Mouse (Mus musculus): ENCODE measurements around the gene Gm49361. TPM values are rescaled to one million over a fixed set of nuclear protein-coding genes. Genes with fewer than 3 reads are reported as not detected.

Gene Gm49361
- polyA plus RNA-seq, 1 experiment, result not detected

DNA sequence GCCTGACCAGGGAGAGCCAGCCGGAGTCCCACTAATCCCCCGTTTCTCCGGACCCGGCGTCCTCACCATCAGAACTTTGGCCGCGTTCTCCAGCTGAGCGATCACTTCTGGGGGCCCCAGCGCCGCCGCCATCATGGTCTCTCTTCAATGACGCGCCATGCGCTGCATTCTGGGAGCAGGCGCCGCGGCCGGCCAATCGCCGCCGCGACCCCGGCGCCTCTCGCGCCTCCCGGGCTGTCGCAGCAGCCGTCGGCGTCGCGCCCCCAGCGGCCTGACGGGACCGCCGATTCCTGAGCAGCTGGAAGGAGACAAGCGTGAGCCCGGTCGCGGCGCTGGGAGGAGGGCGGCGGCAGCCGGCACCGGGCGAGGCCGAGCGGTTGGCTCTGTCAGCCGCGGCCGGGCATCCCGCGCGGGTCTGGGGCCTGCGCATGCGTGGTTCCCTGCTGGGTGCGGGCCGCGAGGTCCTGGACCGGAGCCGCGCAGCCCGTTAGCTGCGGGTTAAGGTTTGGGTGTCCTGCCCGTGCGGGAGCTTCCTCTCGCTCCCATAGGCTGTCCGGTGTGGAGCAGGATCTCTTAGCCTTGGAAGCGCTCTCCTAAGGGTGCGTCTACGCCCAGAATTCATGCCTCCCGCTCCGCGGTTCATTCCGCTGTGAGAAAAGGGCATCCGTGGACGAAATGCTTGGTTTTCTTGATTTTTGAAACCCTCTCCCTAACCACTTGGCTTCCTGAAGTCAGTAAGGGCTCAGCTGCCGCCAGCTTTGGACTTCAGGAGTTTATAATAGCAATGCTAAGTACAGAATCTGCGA is 80.9 kb downstream of the Gm49361 start, which contains the start of gene Xpo4:
Gene Xpo4 (minus strand): TSS at position 609 of the 806 bp plus-strand sequence.
- Histone ChIP-seq H3ac (ENCODE audit: control insufficient read depth, insufficient read length) (peak within 1 kb of the TSS; percentile 56), H3K79me2 (ENCODE audit: control insufficient read depth, insufficient read depth) (peaks cover 54% of the 10 kb centered on the region), H3K36me3 (ENCODE audit: control insufficient read depth, insufficient read depth) (no peaks in the 10 kb centered on the region), H3K4me2 (ENCODE audit: low read depth) (peak within 1 kb of the TSS; percentile 90), H3K4me3 (peak within 1 kb of the TSS; percentile 93), H3K27me3 (ENCODE audit: control insufficient read depth, insufficient read depth, insufficient read length) (no peaks in the 10 kb centered on the region)
- TF ChIP-seq E2F4 (IDR thresholded peaks at IDR 0.05; ENCODE audit: insufficient read depth) (peak; percentile 78), MAX (IDR thresholded peaks at IDR 0.05; ENCODE audit: low read depth) (no peak), USF1 (IDR thresholded peaks at IDR 0.05; ENCODE audit: low read depth) (no peak), REST (IDR thresholded peaks at IDR 0.05; ENCODE audit: insufficient read depth, insufficient read length) (no peak), SRF (IDR thresholded peaks at IDR 0.05; ENCODE audit: control insufficient read depth, insufficient read length, low read depth) (no peak), MYOD1 (IDR thresholded peaks at IDR 0.05; ENCODE audit: control insufficient read depth in 1 of 3, insufficient read length in 2 of 3, low read depth in 2 of 3) (peak in 2 of 3 experiments; percentile 20 to 37), TCF12 (IDR thresholded peaks at IDR 0.05; ENCODE audit: insufficient read depth, poor library complexity, severe bottlenecking) (no peak), POLR2AphosphoS2 (IDR thresholded peaks at IDR 0.05; ENCODE audit: insufficient read length, low read depth) (peak; percentile 73), CEBPB (IDR thresholded peaks at IDR 0.05; ENCODE audit: insufficient read depth, poor library complexity, severe bottlenecking) (no peak), TCF3 (IDR thresholded peaks at IDR 0.05; ENCODE audit: insufficient read length, low read depth) (no peak), POLR2A (IDR thresholded peaks at IDR 0.05; ENCODE audit: insufficient read length, low read depth) (peak; percentile 86), MYOG (IDR thresholded peaks at IDR 0.05; ENCODE audit: control insufficient read depth in 1 of 3, insufficient read depth in 1 of 3, insufficient read length in 2 of 3, low read depth in 2 of 3) (peak in 1 of 3 experiments; percentile 46)

- TF ChIP-seq CEBPB (IDR thresholded peaks at IDR 0.05; ENCODE audit: insufficient read depth, poor library complexity, severe bottlenecking) (no peak), REST (IDR thresholded peaks at IDR 0.05; ENCODE audit: insufficient read depth, insufficient read length) (no peak), MYOG (IDR thresholded peaks at IDR 0.05; ENCODE audit: control insufficient read depth in 1 of 3, insufficient read depth in 1 of 3, insufficient read length in 2 of 3, low read depth in 2 of 3) (no peak), E2F4 (IDR thresholded peaks at IDR 0.05; ENCODE audit: insufficient read depth) (no peak), MAX (IDR thresholded peaks at IDR 0.05; ENCODE audit: low read depth) (no peak), MYOD1 (IDR thresholded peaks at IDR 0.05; ENCODE audit: control insufficient read depth in 1 of 3, insufficient read length in 2 of 3, low read depth in 2 of 3) (no peak), TCF12 (IDR thresholded peaks at IDR 0.05; ENCODE audit: insufficient read depth, poor library complexity, severe bottlenecking) (no peak), USF1 (IDR thresholded peaks at IDR 0.05; ENCODE audit: low read depth) (no peak), POLR2A (IDR thresholded peaks at IDR 0.05; ENCODE audit: insufficient read length, low read depth) (no peak), TCF3 (IDR thresholded peaks at IDR 0.05; ENCODE audit: insufficient read length, low read depth) (no peak), SRF (IDR thresholded peaks at IDR 0.05; ENCODE audit: control insufficient read depth, insufficient read length, low read depth) (no peak), POLR2AphosphoS2 (IDR thresholded peaks at IDR 0.05; ENCODE audit: insufficient read length, low read depth) (no peak)
- no peaks in the 10 kb centered on the region for H3K27me3 ChIP-seq (ENCODE audit: control insufficient read depth, insufficient read depth, insufficient read length)
Measured at GRCm38 (mm10) chr14:57664311-57664821, 81.5 kb downstream of the Gm49361 start.

GRCm38 (mm10) chr14:57663630-57664029 is 82.3 kb downstream of the Gm49361 start:
- peaks cover 68% of the 10 kb centered on the region for H3K79me2 ChIP-seq (ENCODE audit: control insufficient read depth, insufficient read depth)
- H3K4me3 ChIP-seq, result peak overlapping the region; percentile 93
- no peak for TF ChIP-seq MYOD1 (IDR thresholded peaks at IDR 0.05; ENCODE audit: control insufficient read depth in 1 of 3, insufficient read length in 2 of 3, low read depth in 2 of 3)
- no peak for TF ChIP-seq POLR2AphosphoS2 (IDR thresholded peaks at IDR 0.05; ENCODE audit: insufficient read length, low read depth)
- TF ChIP-seq USF1 (IDR thresholded peaks at IDR 0.05; ENCODE audit: low read depth), result no peak
- no peak for TF ChIP-seq REST (IDR thresholded peaks at IDR 0.05; ENCODE audit: insufficient read depth, insufficient read length)
- no peak for TF ChIP-seq CEBPB (IDR thresholded peaks at IDR 0.05; ENCODE audit: insufficient read depth, poor library complexity, severe bottlenecking)
- no peak for TF ChIP-seq E2F4 (IDR thresholded peaks at IDR 0.05; ENCODE audit: insufficient read depth)
- TF ChIP-seq SRF (IDR thresholded peaks at IDR 0.05; ENCODE audit: control insufficient read depth, insufficient read length, low read depth), result no peak
- TF ChIP-seq TCF12 (IDR thresholded peaks at IDR 0.05; ENCODE audit: insufficient read depth, poor library complexity, severe bottlenecking), result no peak
- no peak for TF ChIP-seq MAX (IDR thresholded peaks at IDR 0.05; ENCODE audit: low read depth)
- no peak for TF ChIP-seq TCF3 (IDR thresholded peaks at IDR 0.05; ENCODE audit: insufficient read length, low read depth)
- TF ChIP-seq POLR2A (IDR thresholded peaks at IDR 0.05; ENCODE audit: insufficient read length, low read depth), result no peak
- no peak for TF ChIP-seq MYOG (IDR thresholded peaks at IDR 0.05; ENCODE audit: control insufficient read depth in 1 of 3, insufficient read depth in 1 of 3, insufficient read length in 2 of 3, low read depth in 2 of 3)
- H3K27me3 ChIP-seq (ENCODE audit: control insufficient read depth, insufficient read depth, insufficient read length), result no peaks in the 10 kb centered on the region
- peak overlapping the region; percentile 90 for H3K4me2 ChIP-seq (ENCODE audit: low read depth)
- peak overlapping the region; percentile 56 for H3ac ChIP-seq (ENCODE audit: control insufficient read depth, insufficient read length)
- H3K36me3 ChIP-seq (ENCODE audit: control insufficient read depth, insufficient read depth), result no peaks in the 10 kb centered on the region

More at GRCm38 (mm10) chr14:57664311-57664821, 81.5 kb downstream of the Gm49361 start:
- Histone ChIP-seq H3ac (ENCODE audit: control insufficient read depth, insufficient read length) (peak overlapping the region; percentile 56), H3K79me2 (ENCODE audit: control insufficient read depth, insufficient read depth) (peaks cover 60% of the 10 kb centered on the region), H3K4me3 (peak overlapping the region; percentile 93), H3K36me3 (ENCODE audit: control insufficient read depth, insufficient read depth) (no peaks in the 10 kb centered on the region), H3K4me2 (ENCODE audit: low read depth) (peak overlapping the region; percentile 90)

- TF ChIP-seq REST (IDR thresholded peaks at IDR 0.05; ENCODE audit: insufficient read depth, insufficient read length) (no peak), MAX (IDR thresholded peaks at IDR 0.05; ENCODE audit: low read depth) (no peak), TCF12 (IDR thresholded peaks at IDR 0.05; ENCODE audit: insufficient read depth, poor library complexity, severe bottlenecking) (no peak), TCF3 (IDR thresholded peaks at IDR 0.05; ENCODE audit: insufficient read length, low read depth) (no peak), MYOD1 (IDR thresholded peaks at IDR 0.05; ENCODE audit: control insufficient read depth in 1 of 3, insufficient read length in 2 of 3, low read depth in 2 of 3) (no peak)
- Histone ChIP-seq H3K79me2 (ENCODE audit: control insufficient read depth, insufficient read depth) (peaks cover 97% of the 10 kb centered on the region), H3ac (ENCODE audit: control insufficient read depth, insufficient read length) (no peak overlapping the region), H3K4me3 (no peak overlapping the region), H3K36me3 (ENCODE audit: control insufficient read depth, insufficient read depth) (no peaks in the 10 kb centered on the region), H3K27me3 (ENCODE audit: control insufficient read depth, insufficient read depth, insufficient read length) (no peaks in the 10 kb centered on the region), H3K4me2 (ENCODE audit: low read depth) (no peak overlapping the region)
Measured at GRCm38 (mm10) chr14:57658301-57658700, 87.6 kb downstream of the Gm49361 start.
